Comparison of ENCODE assay signal across 31 mouse cellular contexts in genomic region chr14:73435839-73436238, GRCm38 (mm10).
"Had no signal": no experiment of that assay in that cellular context is flagged by ENCODE, and none has a peak within 500 bp of the region (broad histone marks: within the 10 kb centered on the region; RNA-seq: fewer than 3 reads in every experiment).

No protein-coding gene starts in this region.

- ATAC-seq: liver, embryonic 12.5 days; liver, postnatal 0 days; lung, postnatal 0 days; midbrain, embryonic 13.5 days; midbrain, embryonic 15.5 days; midbrain, embryonic 16.5 days had no signal

- H3K4me1 ChIP-seq: limb, embryonic 12.5 days; limb, embryonic 13.5 days; limb, embryonic 15.5 days; midbrain, embryonic 10.5 days; midbrain, embryonic 12.5 days; midbrain, embryonic 13.5 days; midbrain, embryonic 15.5 days; neural tube, embryonic 12.5 days had no signal

- H3K9me3 ChIP-seq: limb, embryonic 10.5 days; limb, embryonic 12.5 days; limb, embryonic 13.5 days; limb, embryonic 15.5 days; liver, embryonic 12.5 days; liver, embryonic 13.5 days; liver, embryonic 15.5 days; lung, embryonic 15.5 days; megakaryocyte, embryonic 14.5 days; midbrain, embryonic 10.5 days; midbrain, embryonic 12.5 days; midbrain, embryonic 13.5 days; midbrain, embryonic 15.5 days; neural tube, embryonic 12.5 days had no signal

- H3K9ac ChIP-seq: limb, embryonic 12.5 days; limb, embryonic 13.5 days; limb, embryonic 15.5 days; liver, embryonic 12.5 days; liver, embryonic 13.5 days; liver, embryonic 14.5 days; liver, embryonic 15.5 days; liver, postnatal 0 days; lung, embryonic 14.5 days; lung, embryonic 15.5 days; midbrain, embryonic 12.5 days; midbrain, embryonic 13.5 days; midbrain, embryonic 15.5 days; neural tube, embryonic 12.5 days had no signal

- H3K4me3 ChIP-seq: limb, embryonic 10.5 days; limb, embryonic 12.5 days; limb, embryonic 13.5 days; limb, embryonic 15.5 days; liver, embryonic 12.5 days; liver, embryonic 13.5 days; liver, embryonic 15.5 days; lung, embryonic 15.5 days; megakaryocyte, embryonic 14.5 days; midbrain, embryonic 10.5 days; midbrain, embryonic 12.5 days; midbrain, embryonic 13.5 days; midbrain, embryonic 15.5 days; myocyte; neural tube, embryonic 12.5 days had no signal

- DNase-seq: left cerebral cortex, postnatal 4 days; liver; liver, embryonic 13.5 days; liver, postnatal 0 days; lung, adult 18-20 months; lung, adult 2 months; lung, embryonic 14.5 days; lung, postnatal 10 days; lung, postnatal 14 days; lung, postnatal 36 days; lung, postnatal 4 days; midbrain, embryonic 14.5 days had no signal

- H3K36me3 ChIP-seq: limb, embryonic 10.5 days; limb, embryonic 12.5 days; limb, embryonic 13.5 days; limb, embryonic 15.5 days; liver, embryonic 12.5 days; liver, embryonic 13.5 days; liver, embryonic 15.5 days; lung, embryonic 15.5 days; midbrain, embryonic 10.5 days; midbrain, embryonic 12.5 days; midbrain, embryonic 13.5 days; midbrain, embryonic 15.5 days; neural tube, embryonic 12.5 days had no signal

- H3K4me2 ChIP-seq: limb, embryonic 12.5 days; limb, embryonic 13.5 days; limb, embryonic 15.5 days; liver, embryonic 11.5 days; liver, embryonic 12.5 days; liver, embryonic 13.5 days; liver, embryonic 15.5 days; lung, embryonic 14.5 days; lung, embryonic 15.5 days; midbrain, embryonic 11.5 days; midbrain, embryonic 12.5 days; midbrain, embryonic 13.5 days; midbrain, embryonic 15.5 days; neural tube, embryonic 12.5 days had no signal

- H3K27me3 ChIP-seq: limb, embryonic 12.5 days; limb, embryonic 13.5 days; limb, embryonic 15.5 days; liver, embryonic 12.5 days; liver, embryonic 13.5 days; liver, embryonic 15.5 days; lung, embryonic 15.5 days; megakaryocyte, embryonic 14.5 days; midbrain, embryonic 12.5 days; midbrain, embryonic 13.5 days; midbrain, embryonic 15.5 days; neural tube, embryonic 12.5 days had no signal

- H3K27ac ChIP-seq: limb, embryonic 10.5 days; limb, embryonic 12.5 days; limb, embryonic 13.5 days; limb, embryonic 15.5 days; liver, embryonic 12.5 days; liver, embryonic 13.5 days; liver, embryonic 14.5 days; liver, embryonic 15.5 days; lung, embryonic 15.5 days; midbrain, embryonic 10.5 days; midbrain, embryonic 12.5 days; midbrain, embryonic 13.5 days; midbrain, embryonic 15.5 days; neural tube, embryonic 12.5 days had no signal
